Mouse (Mus musculus): ENCODE measurements around the gene Cwc25.

- TF ChIP-seq CTCF (IDR thresholded peaks at IDR 0.05; ENCODE audit: control insufficient read depth, insufficient read depth, low read length) (peak; percentile 2; the same call in 1 of the 2 replicates), POLR2A (IDR thresholded peaks at IDR 0.05; ENCODE audit: borderline replicate concordance, control insufficient read depth, low read depth, low read length) (no peak)
Measured at GRCm38 (mm10) chr11:97728311-97728710, 38.0 kb downstream of the Cwc25 start.
